Comparison of ENCODE assay signal across 8 mouse cellular contexts in the genomic region with DNA sequence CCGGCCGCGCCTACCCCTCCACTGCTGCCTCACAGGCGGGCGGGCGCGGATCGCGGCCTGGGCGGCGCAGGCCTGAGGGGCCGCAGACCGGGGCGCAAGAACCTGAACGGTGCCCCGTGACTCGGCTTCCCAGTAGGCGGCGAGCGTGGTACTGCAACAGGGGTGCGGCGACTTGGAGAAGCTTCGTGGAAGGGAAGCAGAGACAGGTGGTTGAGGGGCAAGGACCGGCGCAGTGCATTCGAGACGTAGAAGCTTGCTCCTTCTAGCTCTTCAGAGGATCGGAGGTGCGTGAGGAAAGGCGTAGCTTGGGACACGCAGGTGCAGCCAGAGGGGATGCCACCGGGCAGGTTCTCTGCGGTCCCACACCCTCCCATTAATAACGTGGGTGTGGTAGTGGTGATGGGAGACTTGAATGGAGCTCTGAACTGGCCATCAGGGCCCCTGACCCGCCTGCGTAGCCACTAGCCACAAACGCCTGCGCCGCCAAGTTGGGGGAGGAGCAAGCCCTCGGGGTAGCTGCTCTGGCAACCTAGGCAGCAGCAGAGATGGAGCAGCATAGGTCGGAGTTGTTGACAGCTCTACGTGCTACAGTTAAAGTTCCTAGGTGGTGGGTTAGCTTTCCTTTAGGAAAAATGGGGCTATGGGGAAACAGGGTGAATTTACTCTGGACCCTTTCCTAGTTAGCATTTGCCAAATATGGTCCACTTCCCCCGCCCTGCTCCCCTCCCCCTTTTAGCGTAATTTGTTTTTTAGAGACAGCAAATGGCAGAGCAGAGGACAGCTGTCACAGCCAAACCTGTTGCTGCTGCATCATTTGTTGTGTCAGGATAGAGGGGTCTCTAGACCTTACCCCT. TPM values are rescaled to one million over a fixed set of nuclear protein-coding genes. Genes with fewer than 3 reads are reported as not detected.
DNase-seq lines count a peak whose midpoint lies in the region; ATAC-seq and TF ChIP-seq lines count a peak whose summit lies in the region.

No protein-coding gene starts in this region.

- no peak for TF ChIP-seq POLR2A in liver, adult 2 months (IDR thresholded peaks at IDR 0.05; ENCODE audit: extremely low read depth, insufficient read depth, low read length)

- no peaks in the 10 kb centered on the region for H3K9me3 ChIP-seq in heart, embryonic 13.5 days
- H3K9me3 ChIP-seq in kidney, postnatal 0 days (replicated peaks; ENCODE audit: low read length), result no peaks in the 10 kb centered on the region
- H3K9me3 ChIP-seq in stomach, embryonic 14.5 days (ENCODE audit: control insufficient read depth, low read depth, low read length), result no peaks in the 10 kb centered on the region

- no peak; the same call in 1 of the 2 replicates for TF ChIP-seq CTCF in kidney, postnatal 0 days (IDR thresholded peaks at IDR 0.05; ENCODE audit: low read depth)
- TF ChIP-seq CTCF in liver, adult 2 months (IDR thresholded peaks at IDR 0.05; ENCODE audit: low read depth, low read length), result peak; percentile 51

- peak overlapping the region; percentile 99 for H3K4me2 ChIP-seq in heart, embryonic 13.5 days
- peak overlapping the region; percentile 96 for H3K4me2 ChIP-seq in kidney, postnatal 0 days (ENCODE audit: low read length)
- peak overlapping the region; percentile 93 for H3K4me2 ChIP-seq in stomach, embryonic 14.5 days (replicated peaks; ENCODE audit: low read depth, low read length)

- DNase-seq in CD8-positive naive resting alpha-beta T cell, adult 2 months (ENCODE audit: low read depth in 2 of 2, low spot score in 2 of 2), result peak; percentile 16 to 47
- peak; percentile 50 for DNase-seq in fibroblast of lung, adult 2 months (ENCODE audit: low read depth)
- peak; percentile 75 for DNase-seq in kidney, postnatal 0 days (ENCODE audit: low spot score)
- DNase-seq in liver, adult 2 months (ENCODE audit: extremely low read depth, low read depth, low spot score), result peak; percentile 70
- DNase-seq in monocyte, adult 2 months (ENCODE audit: low read depth in 1 of 2, low spot score in 2 of 2), result peak; percentile 18 to 25

- H3K4me1 ChIP-seq in brown adipose tissue, adult 24 weeks (ENCODE audit: control insufficient read depth, insufficient read depth, insufficient read length, low read length), result peaks cover 13% of the 10 kb centered on the region
- peaks cover 26% of the 10 kb centered on the region for H3K4me1 ChIP-seq in heart, embryonic 13.5 days
- peaks cover 14% of the 10 kb centered on the region for H3K4me1 ChIP-seq in kidney, postnatal 0 days (replicated peaks; ENCODE audit: insufficient read depth, low read length)
- H3K4me1 ChIP-seq in liver, adult 2 months (ENCODE audit: control insufficient read depth, insufficient read depth, low read length), result peaks cover 22% of the 10 kb centered on the region
- H3K4me1 ChIP-seq in stomach, embryonic 14.5 days (ENCODE audit: control insufficient read depth, insufficient read depth, low read length), result peaks cover 3% of the 10 kb centered on the region; the same call in 1 of the 2 replicates

- peak overlapping the region; percentile 80 for H3K4me3 ChIP-seq in brown adipose tissue, adult 24 weeks (ENCODE audit: insufficient read depth, low read depth, low read length)
- peak overlapping the region; percentile 84 for H3K4me3 ChIP-seq in heart, embryonic 13.5 days
- peak overlapping the region; percentile 52 for H3K4me3 ChIP-seq in kidney, postnatal 0 days (replicated peaks; ENCODE audit: low read depth, low read length)
- H3K4me3 ChIP-seq in liver, adult 2 months (ENCODE audit: insufficient read depth, low read depth, low read length), result peak overlapping the region; percentile 63
- H3K4me3 ChIP-seq in stomach, embryonic 14.5 days (ENCODE audit: low read depth, low read length), result peak overlapping the region; percentile 66

- ATAC-seq in heart, embryonic 13.5 days (ENCODE audit: extremely low read depth, insufficient number of reproducible peaks, low FRiP score, low TSS enrichment), result peak; percentile 87
- ATAC-seq in kidney, postnatal 0 days (replicated peaks; ENCODE audit: low FRiP score, low read depth), result peak; percentile 91
- ATAC-seq in stomach, embryonic 14.5 days (ENCODE audit: insufficient number of reproducible peaks, insufficient read depth, low FRiP score, low read depth), result peak; percentile 92

- no peaks in the 10 kb centered on the region for H3K36me3 ChIP-seq in heart, embryonic 13.5 days
- H3K36me3 ChIP-seq in kidney, postnatal 0 days (ENCODE audit: insufficient read depth, low read length), result no peaks in the 10 kb centered on the region
- H3K36me3 ChIP-seq in liver, adult 2 months (ENCODE audit: control insufficient read depth, insufficient read depth, low read length), result no peaks in the 10 kb centered on the region
- no peaks in the 10 kb centered on the region for H3K36me3 ChIP-seq in stomach, embryonic 14.5 days (ENCODE audit: control insufficient read depth, insufficient read depth, low read length)

- H3K9ac ChIP-seq in heart, embryonic 13.5 days, result peak overlapping the region; percentile 92
- H3K9ac ChIP-seq in kidney, postnatal 0 days (ENCODE audit: low read depth, low read length), result peak overlapping the region; percentile 69
- peak overlapping the region; percentile 93 for H3K9ac ChIP-seq in liver, adult 2 months (ENCODE audit: low read depth, low read length)
- peak overlapping the region; percentile 61 for H3K9ac ChIP-seq in stomach, embryonic 14.5 days (replicated peaks; ENCODE audit: low read depth, low read length)

- peaks cover 17% of the 10 kb centered on the region; the same call in 1 of the 2 replicates for H3K79me2 ChIP-seq in liver, adult 2 months (ENCODE audit: control insufficient read depth, insufficient read depth, low read length)

- 0 out of 2 replicates have a peak, but pooled peaks cover 2% of the 10 kb centered on the region for H3K27me3 ChIP-seq in heart, embryonic 13.5 days (replicated peaks)
- H3K27me3 ChIP-seq in kidney, postnatal 0 days (ENCODE audit: insufficient read depth, low read length), result no peaks in the 10 kb centered on the region
- H3K27me3 ChIP-seq in liver, adult 2 months (ENCODE audit: control insufficient read depth, insufficient read depth, low read length), result no peaks in the 10 kb centered on the region
- H3K27me3 ChIP-seq in stomach, embryonic 14.5 days (ENCODE audit: control insufficient read depth, insufficient read depth, low read length), result no peaks in the 10 kb centered on the region

- WGBS in heart, embryonic 13.5 days, result under 1% methylated on average over 44 of the region's 44 CpGs
- under 1% methylated on average over 44 of the region's 44 CpGs for WGBS in kidney, postnatal 0 days
- 1% methylated on average over 44 of the region's 44 CpGs for WGBS in liver, adult 2 months
- WGBS in stomach, embryonic 14.5 days, result under 1% methylated on average over 44 of the region's 44 CpGs

- H3K27ac ChIP-seq in brown adipose tissue, adult 24 weeks (replicated peaks; ENCODE audit: low read depth, low read length), result peak overlapping the region; percentile 81
- peak overlapping the region; percentile 83 for H3K27ac ChIP-seq in heart, embryonic 13.5 days (replicated peaks)
- peak overlapping the region; percentile 48 for H3K27ac ChIP-seq in kidney, postnatal 0 days
- H3K27ac ChIP-seq in liver, adult 2 months (replicated peaks; ENCODE audit: insufficient read depth, low read depth, low read length), result peak overlapping the region; percentile 80
- no peak overlapping the region; the same call in 1 of the 2 replicates for H3K27ac ChIP-seq in stomach, embryonic 14.5 days (ENCODE audit: low read length)

RNA-seq across cellular contexts. Expression of a gene that starts 38.1 kb away (rescaled TPM):
- 28.4 and 46.9 TPM in 2 replicates for polyA plus RNA-seq in brown adipose tissue, adult 24 weeks (2012; ENCODE audit: insufficient read depth, insufficient read length, missing spikeins)
- 84.7 and 88.1 TPM in 2 replicates for polyA plus RNA-seq in heart, embryonic 13.5 days (2015; fragmentation: Nextera tagmentation; extraction: Ambion mirVana)
- polyA plus RNA-seq in kidney, postnatal 0 days (2015; fragmentation: Nextera tagmentation; extraction: Ambion mirVana), result 84.6 and 91.2 TPM in 2 replicates
- 1.7 and 2.4 TPM in 2 replicates for total RNA-seq in liver, adult 2 months (2014; rRNA removed)
- polyA plus RNA-seq in liver, adult 2 months (2012; rRNA removed), result 0.40 and 0.72 TPM in 2 replicates
- 70.6 and 74.9 TPM in 2 replicates for polyA plus RNA-seq in stomach, embryonic 14.5 days (2014; fragmentation: Nextera tagmentation; extraction: Ambion mirVana)

Comparison
In these comparisons a context has a peak if more than half of its experiments do, and no peak if none do; other contexts are left out.
1. DNase-seq: peak in every context shown above with its lines; median percentile 75 in kidney, postnatal 0 days; 70 in liver, adult 2 months; 50 in fibroblast of lung, adult 2 months; 32 in CD8-positive naive resting alpha-beta T cell, adult 2 months; 22 in monocyte, adult 2 months.
2. RNA of a gene that starts 38.1 kb away (polyA plus RNA-seq): 84.7 to 88.1 TPM in heart, embryonic 13.5 days, 84.6 to 91.2 TPM in kidney, postnatal 0 days, 70.6 to 74.9 TPM in stomach, embryonic 14.5 days and 28.4 to 46.9 TPM in brown adipose tissue, adult 24 weeks; 0.40 to 0.72 TPM in liver, adult 2 months; every median in the first group is over 10 times any median in the second.
3. Peak in every context shown above with its lines, with median percentiles within 50 percentile points of each other: H3K4me3 ChIP-seq, ATAC-seq, H3K4me2 ChIP-seq and H3K9ac ChIP-seq.